Mouse (Mus musculus): ENCODE results near the gene Fam187a.

Gene Fam187a

DNA sequence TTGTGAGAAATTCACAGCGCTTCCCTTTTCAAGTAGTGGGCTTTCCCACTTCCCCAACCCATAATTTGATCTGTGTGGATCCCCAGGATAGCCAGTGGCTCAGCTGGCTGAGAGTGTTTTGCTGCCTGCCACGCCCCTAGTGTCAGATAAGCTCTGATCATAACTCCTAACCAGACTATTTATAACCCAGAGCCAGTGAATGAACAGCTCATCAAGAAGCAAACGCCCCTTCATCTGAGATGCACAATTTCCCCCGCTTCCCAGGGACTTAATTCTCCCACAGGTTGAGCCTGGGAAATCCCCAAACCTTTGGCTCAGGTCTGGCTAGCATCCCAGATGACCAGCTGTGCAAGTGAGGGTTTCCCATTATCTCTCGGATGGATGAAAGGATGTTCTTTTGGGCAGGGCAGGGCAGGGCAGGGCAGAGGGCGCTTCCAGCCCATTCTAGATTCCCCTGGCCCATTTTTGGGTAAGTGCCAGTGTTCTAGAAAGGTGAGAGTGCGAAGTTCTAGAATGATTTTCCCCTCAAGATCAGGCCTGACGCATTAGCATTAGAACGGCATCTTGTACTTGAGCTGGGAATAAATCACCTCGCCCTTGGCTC is at the start of gene Fam187a:
TSS of gene Fam187a (plus strand) at position 554 of the 604 bp plus-strand sequence.
- DNase-seq (ENCODE audit: low read depth): no peak

DNA sequence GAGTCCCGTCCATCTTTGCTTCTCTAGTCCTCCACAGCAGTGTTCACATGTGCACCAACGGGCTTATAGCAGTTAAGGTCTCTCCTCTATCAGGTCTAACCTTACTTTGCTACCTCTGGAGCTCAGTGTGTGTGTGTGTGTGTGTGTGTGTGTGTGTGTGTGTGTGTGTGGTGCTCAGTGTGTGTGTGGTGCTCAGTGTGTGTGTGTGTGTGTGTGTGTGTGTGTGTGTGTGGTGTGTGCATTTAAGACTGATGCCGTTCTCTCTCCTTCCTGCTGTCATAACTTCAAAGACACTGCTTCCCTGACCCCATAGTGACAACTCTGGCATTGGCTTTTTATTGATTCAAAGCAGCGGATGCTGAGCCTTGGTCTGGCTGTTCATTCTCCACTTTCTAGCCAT is 49.4 kb upstream of the Fam187a start, which contains the start of gene Higd1b:
TSS of gene Higd1b (plus strand) at position 301 of the 400 bp plus-strand sequence.
- DNase-seq (ENCODE audit: low read depth): no peak

GRCm38 (mm10) chr11:102836146-102836545 is 48.8 kb upstream of the Fam187a start:
- DNase-seq (ENCODE audit: low read depth): no peak

- no peak for DNase-seq (ENCODE audit: low read depth)
Measured at GRCm38 (mm10) chr11:102837385-102837784, 47.6 kb upstream of the Fam187a start.

DNA sequence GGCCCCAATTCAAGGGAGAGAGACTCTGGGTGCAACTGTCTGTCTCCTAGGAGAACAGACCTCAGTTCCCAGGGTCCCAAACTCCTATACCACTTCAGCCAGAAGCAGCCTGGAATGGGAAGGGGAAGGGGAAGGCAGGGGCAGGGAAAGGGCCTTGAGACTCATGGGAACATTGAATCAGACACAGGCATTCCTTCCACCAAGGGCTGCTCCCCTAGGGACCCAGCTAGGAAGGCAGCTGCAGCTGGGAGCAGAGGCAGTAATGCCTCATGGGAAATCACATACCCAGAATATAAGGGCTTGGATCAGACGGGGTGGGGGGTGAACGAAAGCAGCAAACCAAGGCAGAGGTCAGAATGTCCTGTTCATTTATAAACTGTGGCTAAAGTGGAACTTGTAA is 46.8 kb upstream of the Fam187a start:
- DNase-seq (ENCODE audit: low read depth): no peak

DNA sequence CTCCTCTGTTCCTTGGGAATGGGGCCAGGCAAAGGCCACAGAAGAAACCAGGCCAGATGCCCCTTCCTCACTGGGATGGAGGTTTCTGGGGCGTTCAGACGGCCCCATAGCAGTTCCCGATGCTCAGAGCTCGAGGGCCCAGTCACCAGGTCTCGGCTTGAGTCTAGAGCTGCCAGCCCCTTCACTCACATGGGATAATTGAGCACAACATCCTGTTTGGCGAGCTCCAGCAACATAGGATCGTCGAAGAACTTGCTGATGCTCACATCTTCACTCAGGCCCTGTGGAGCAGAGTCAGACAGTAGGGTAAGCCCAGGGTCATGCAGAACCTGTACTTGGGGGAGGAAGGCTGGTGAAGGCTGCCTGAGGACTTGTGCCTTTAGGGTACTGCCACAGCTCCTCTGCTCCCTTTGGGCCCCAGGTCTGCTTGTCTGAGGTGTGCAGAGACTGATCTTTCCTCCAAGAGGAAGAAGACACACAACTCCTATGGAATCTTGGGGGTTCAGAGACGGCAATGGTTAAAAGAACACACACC is 46.3 kb upstream of the Fam187a start:
- no peak for DNase-seq (ENCODE audit: low read depth)

DNA sequence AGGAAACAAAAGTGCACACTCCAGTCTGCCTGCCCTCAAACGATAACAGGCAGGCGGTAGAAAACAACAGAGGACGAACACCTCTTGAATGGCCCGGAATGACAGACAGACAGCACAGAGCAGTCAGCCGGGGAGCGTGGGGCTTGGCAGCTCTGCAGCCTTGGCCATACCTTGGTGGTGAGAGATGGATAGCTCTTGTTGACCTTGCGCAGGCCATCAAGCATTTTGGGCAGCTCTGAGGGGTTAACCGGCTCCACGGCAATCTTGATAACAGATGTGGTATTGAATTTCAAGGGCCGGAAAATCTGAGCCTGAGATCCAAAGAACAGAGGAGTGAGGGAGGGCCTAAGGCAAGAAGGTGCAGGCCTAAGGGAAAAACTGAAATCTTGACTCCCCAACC is 39.0 kb upstream of the Fam187a start:
- no peak for DNase-seq (ENCODE audit: low read depth)

- peak; percentile 54 for DNase-seq (ENCODE audit: low read depth)
Measured at GRCm38 (mm10) chr11:102851883-102852282, 33.1 kb upstream of the Fam187a start.

DNA sequence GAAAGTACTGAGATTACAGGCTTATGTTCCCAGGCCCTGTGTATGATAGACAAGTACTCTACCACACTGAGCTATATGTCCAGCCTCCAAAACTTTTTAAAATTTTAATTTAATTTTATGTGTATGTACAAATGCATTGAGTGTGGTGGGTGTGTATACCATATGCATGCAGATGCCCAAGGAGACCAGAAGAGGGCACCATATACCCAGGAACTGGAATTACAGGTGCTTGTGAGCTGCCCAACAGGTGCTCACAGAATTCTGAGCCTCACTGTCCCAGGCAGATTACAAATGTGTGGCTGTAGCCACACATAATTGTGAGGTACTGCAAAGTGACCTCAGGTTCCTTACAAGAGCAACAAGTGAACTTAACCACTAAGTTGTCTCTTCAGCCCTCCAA is 31.2 kb upstream of the Fam187a start:
- DNase-seq (ENCODE audit: low read depth): peak; percentile 47

DNA sequence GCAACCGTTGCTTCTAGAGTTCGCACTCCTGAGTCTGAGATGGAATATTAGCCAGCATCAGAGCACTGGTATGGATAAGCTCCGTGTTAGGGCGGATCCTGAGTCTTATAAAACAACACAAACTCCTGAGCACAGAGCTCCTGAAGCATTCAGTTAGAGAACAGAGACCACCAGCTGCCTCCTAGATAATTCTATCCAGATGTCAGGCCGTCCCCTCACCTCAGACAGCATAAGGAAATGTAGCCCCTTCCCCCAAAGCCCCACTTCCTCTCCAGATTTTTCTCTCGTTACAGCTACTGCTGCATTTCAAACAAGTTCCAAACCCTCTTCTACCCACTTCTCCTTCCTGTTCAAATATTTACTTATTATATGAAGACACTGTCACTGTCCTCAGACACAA is 29.0 kb upstream of the Fam187a start:
- no peak for DNase-seq (ENCODE audit: low read depth)

DNA sequence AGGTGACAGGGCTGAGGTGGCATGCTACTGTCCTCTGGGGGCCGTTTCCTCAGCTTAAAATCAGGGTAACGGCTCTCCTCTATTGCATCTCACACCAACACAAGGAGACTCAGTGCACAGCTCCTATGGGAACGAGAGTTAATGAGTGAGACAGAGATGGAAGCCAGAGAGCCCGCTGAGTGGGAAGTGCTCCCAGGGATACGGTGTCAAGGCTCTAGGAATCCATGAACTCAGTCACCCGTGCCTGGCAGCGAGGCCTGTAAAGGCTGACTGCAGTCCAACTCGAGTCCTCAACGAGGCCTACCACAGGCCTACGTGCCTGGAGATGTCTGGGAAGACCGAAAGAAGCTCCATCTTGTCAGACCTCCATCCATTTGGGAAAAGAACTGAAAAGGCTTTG is 26.0 kb upstream of the Fam187a start:
- DNase-seq (ENCODE audit: low read depth): no peak

DNA sequence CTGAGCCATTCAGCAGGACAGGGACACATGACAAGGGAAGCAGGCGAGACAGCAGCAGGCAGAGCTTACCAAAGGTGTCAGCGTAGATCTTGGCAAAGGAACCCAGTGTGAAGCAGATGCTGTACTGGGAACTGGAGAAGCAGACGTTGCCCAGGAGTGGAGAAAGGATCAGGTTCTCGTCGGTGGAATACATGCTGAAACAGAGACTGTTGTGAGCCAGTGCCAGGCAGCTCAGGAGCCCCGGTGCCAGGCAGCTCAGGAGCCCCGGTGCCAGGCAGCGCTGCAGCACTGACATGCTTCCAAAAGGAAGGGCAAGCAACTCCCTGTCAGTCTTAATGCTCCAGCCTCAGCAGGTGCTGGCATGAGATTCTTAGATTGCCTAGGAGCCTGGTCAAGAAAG is 25.0 kb upstream of the Fam187a start:
- no peak for DNase-seq (ENCODE audit: low read depth)

GRCm38 (mm10) chr11:102864272-102864671 is 20.7 kb upstream of the Fam187a start:
- DNase-seq (ENCODE audit: low read depth): peak; percentile 80

GRCm38 (mm10) chr11:102874801-102875334 is 10.1 kb upstream of the Fam187a start:
- DNase-seq (ENCODE audit: low read depth): no peak

DNA sequence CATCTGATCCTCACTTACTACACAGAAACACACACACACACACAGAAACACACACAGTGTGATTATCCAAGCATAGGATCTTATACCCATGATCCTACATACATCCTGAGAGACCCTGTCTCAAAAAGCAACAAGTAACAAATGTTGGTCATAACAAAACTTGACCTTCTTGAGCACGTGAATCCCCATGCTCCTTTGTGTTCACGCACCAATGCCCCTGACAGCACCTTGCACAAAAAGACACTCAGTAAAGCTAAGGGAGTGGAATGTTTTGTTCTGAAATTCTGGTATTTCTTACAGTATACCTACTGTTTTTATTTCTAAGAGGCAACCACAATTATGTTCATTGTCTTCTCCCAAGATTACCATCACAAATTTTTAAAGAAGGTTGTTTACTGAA is 5.4 kb upstream of the Fam187a start:
- peak; percentile 14 for DNase-seq (ENCODE audit: low read depth)

- DNase-seq (ENCODE audit: low read depth): peak; percentile 98
Measured at GRCm38 (mm10) chr11:102880585-102881313, 4.2 kb upstream of the Fam187a start, which contains the start of the genes Eftud2 and Ccdc103. Gene Eftud2 (minus strand): TSS chr11:102880985. Gene Ccdc103 (plus strand): TSS chr11:102881204.

GRCm38 (mm10) chr11:102881314-102882198 is 3.4 kb upstream of the Fam187a start:
- no peak for DNase-seq (ENCODE audit: low read depth)

- no peak for DNase-seq (ENCODE audit: low read depth)
Measured at GRCm38 (mm10) chr11:102887433-102887832, 2.5 kb downstream of the Fam187a start.

- DNase-seq (ENCODE audit: low read depth): no peak
Measured at GRCm38 (mm10) chr11:102888135-102888534, 3.2 kb downstream of the Fam187a start.

DNA sequence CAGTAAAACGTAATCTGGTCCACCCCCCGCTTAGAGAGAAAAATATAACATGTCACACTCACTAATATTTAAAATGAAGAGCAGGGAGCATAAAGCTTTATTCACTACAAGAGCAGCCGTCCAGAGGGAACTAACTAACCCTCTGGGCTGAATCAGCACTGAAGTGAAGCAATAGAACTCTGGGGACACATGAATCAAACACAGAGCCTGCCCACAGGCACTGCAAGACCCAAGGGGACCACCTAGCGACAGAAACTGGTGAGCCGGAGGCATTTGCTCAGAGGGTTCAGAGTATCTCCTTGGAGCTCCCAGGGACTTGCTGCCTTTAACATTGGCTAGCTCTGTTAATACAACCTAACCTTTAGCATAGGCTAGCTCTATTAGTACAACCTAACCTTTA is 5.1 kb downstream of the Fam187a start:
- DNase-seq (ENCODE audit: low read depth): no peak

- DNase-seq (ENCODE audit: low read depth): peak; percentile 84
Measured at GRCm38 (mm10) chr11:102893015-102893651, 8.2 kb downstream of the Fam187a start.

All from induced T-regulatory cell, adult 2 months (primary cell).